Mouse (Mus musculus): ENCODE data around the gene Dnaja2.

The Dnaja2 gene

DNA sequence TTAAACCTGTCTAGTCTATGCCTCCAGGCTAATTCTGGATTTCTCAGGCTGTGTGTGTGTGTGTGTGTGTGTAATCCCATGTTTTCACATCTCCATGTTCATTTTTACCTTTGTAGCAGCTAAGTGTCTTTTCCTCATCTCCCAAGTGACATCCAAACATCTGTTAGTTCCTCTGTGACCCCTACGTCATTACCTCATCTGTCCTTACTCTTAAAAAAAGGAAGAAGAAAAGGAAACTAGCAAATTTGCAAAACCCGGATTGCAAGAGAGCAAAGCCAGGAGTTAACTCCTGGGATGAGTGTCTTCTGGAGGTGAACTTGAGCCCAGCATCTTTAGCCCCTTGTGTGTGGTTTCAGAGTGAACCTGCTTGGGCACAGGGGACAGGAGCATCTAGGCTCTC is 52.8 kb downstream of the Dnaja2 start:
- DNase-seq (ENCODE audit: low spot score in 2 of 2), result no peak

- no peak for DNase-seq (ENCODE audit: low spot score in 2 of 2)
Observed at GRCm38 (mm10) chr8:85500955-85501685, 54.0 kb downstream of the Dnaja2 start.

- DNase-seq (ENCODE audit: low spot score in 2 of 2), result no peak
Observed at GRCm38 (mm10) chr8:85500460-85500859, 54.7 kb downstream of the Dnaja2 start.

DNA sequence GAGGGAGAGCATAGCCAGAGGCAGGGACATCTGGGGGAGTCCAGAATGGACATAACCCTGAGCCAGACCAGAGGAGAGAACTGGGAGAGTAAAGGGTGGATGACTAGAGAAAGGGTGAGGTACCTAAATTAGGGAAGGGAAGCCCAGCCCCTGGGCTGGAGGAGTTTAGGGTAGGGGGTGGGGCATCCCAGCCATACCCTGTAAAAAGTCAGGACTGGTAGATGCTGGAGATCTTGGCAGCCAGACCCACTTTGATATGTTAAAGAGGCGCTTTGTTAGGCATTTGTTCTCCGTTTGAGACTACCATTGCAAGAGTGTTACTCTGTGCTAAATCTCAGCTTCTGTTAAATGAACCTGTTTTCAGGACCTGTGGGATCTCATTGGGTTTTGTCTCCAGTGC is 56.6 kb downstream of the Dnaja2 start:
- no peak for DNase-seq (ENCODE audit: low spot score in 2 of 2)

DNA sequence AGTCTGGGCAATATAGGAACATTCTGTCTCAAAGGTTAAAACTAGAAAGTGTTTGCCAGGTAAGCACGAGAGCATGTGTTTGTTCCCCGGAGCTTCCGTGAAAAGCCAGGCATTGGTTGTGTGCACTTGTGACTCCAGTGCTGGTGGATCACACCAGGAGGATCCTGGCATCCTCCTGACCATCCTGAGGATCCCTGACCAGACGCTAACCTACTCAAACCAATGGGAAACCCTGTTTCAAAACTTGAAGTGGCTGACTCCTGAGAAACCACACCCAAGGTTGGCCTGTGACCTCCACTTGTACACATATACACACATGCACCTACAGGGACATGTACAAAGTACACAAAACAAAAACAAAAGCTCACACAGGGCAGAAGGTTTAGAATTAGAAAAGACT is 58.4 kb downstream of the Dnaja2 start:
- DNase-seq (ENCODE audit: low spot score in 2 of 2), result no peak

GRCm38 (mm10) chr8:85496125-85496524 is 59.0 kb downstream of the Dnaja2 start:
- no peak for DNase-seq (ENCODE audit: low spot score in 2 of 2)

- peak; percentile 45 to 54 for DNase-seq (ENCODE audit: low spot score in 2 of 2)
Observed at GRCm38 (mm10) chr8:85492940-85493931, 61.9 kb downstream of the Dnaja2 start.

DNA sequence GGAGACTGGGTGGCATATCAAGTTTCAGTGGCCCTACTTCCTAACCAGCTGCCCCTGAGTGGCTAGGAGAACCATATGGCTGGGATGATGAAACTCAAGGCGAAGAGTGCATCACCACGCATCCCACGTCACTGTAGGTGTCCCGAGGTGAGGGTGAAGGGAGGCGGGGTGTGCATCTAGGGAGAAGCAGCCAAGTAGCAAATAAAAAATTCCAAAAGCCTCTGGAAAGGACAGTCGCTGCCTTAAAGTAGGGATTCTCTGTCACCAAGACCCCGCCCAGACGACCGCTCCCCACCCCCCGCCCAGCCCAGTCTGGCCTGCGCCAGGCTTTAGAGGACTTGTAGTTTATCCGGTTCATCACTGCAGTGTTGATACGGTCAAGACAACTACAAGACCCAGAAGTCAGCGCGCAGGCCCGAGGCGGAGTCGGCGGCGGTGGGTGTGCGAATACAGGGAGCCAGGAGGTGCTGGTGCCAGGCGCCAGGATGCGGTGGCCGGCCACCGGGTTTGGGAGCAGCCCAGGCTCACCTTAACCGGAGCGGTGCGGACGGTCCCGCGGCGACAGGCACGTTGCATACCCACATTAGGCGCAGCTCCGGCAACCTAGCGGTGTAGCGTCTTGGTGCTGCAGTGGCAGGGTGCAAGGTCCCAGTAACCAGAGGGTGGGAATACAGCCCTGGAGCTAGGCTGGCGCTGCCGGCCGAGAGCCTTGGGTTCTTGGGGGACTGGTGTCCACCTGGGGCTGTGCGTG is 62.8 kb downstream of the Dnaja2 start, which contains the start of gene Gpt2:
Gene Gpt2 (plus strand): TSS at position 452 of the 751 bp plus-strand sequence.
- DNase-seq (ENCODE audit: low spot score in 2 of 2), result peak; percentile 95 to 96

DNA sequence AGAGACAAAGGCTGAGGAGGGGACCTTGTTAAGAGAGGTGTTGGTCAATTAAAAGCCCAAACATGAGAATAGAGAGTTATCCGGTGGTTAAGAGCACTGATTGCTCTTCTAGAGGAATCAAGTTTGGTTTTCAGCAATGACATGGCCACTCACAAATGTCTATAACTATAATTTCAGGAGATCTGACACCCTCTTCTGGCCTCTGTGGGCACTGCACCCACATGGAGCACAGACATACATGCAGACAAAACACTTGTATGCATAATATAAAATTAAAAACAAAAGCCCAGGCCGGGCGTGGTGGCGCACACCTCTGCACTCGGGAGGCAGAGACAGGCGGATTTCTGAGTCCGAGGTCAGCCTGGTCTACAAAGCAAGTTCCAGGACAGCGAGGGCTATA is 65.6 kb downstream of the Dnaja2 start:
- DNase-seq (ENCODE audit: low spot score in 2 of 2), result no peak

GRCm38 (mm10) chr8:85488631-85489030 is 66.5 kb downstream of the Dnaja2 start:
- DNase-seq (ENCODE audit: low spot score in 2 of 2), result no peak

- no peak for DNase-seq (ENCODE audit: low spot score in 2 of 2)
Observed at GRCm38 (mm10) chr8:85487906-85488620, 67.1 kb downstream of the Dnaja2 start.
